Mouse (Mus musculus) myocyte (in vitro differentiated cells): ENCODE data around the gene Gk2. TPM values are rescaled to one million over a fixed set of nuclear protein-coding genes. Genes with fewer than 3 reads are reported as not detected.

ENCODE experiments used
- H3K27me3 ChIP-seq: one replicate; pipeline ENCODE4 v1.6.1; 2011; ENCODE audit not compliant: control insufficient read depth, insufficient read depth, insufficient read length
- H3K36me3 ChIP-seq: one replicate; pipeline ENCODE4 v1.6.1; 2011; ENCODE audit not compliant: control insufficient read depth, insufficient read depth
- H3K4me2 ChIP-seq: one replicate; pipeline ENCODE4 v1.6.1; 2011; ENCODE audit warnings: low read depth, control low read depth
- H3K4me3 ChIP-seq: one replicate; pipeline ENCODE4 v1.5.1; 2011; ENCODE audit warnings: mild to moderate bottlenecking, control low read depth, moderate library complexity
- H3K79me2 ChIP-seq: one replicate; pipeline ENCODE4 v1.6.1; 2011; ENCODE audit not compliant: control insufficient read depth, insufficient read depth
- H3ac ChIP-seq: one replicate; pipeline ENCODE4 v1.6.1; 2011; ENCODE audit not compliant: control insufficient read depth, insufficient read length
- CEBPB ChIP-seq: IDR thresholded peaks from 2 replicates; pipeline ENCODE4 v1.6.1; 2011; ENCODE audit warnings: mild to moderate bottlenecking, moderate library complexity; ENCODE audit not compliant: poor library complexity, insufficient read depth, severe bottlenecking
- E2F4 ChIP-seq: IDR thresholded peaks from one replicate; pipeline ENCODE4 v1.6.1; 2011; ENCODE audit warnings: mild to moderate bottlenecking, control low read depth, moderate library complexity; ENCODE audit not compliant: insufficient read depth
- MAX ChIP-seq: IDR thresholded peaks from one replicate; pipeline ENCODE4 v1.6.1; 2011; ENCODE audit warnings: low read depth, mild to moderate bottlenecking, control low read depth
- MYOD1 ChIP-seq, 3 experiments: IDR thresholded peaks; one replicate each; pipeline ENCODE4 v1.6.1; 2011; ENCODE audit warnings: control low read depth in 2 of 3, low read depth in 2 of 3, mild to moderate bottlenecking in 2 of 3, moderate library complexity in 1 of 3; ENCODE audit not compliant: insufficient read length in 2 of 3, control insufficient read depth in 1 of 3
- MYOG ChIP-seq, 3 experiments: IDR thresholded peaks; one replicate each; pipeline ENCODE4 v1.6.1; 2011; ENCODE audit warnings: control low read depth in 2 of 3, low read depth in 2 of 3, mild to moderate bottlenecking in 2 of 3; ENCODE audit not compliant: insufficient read length in 2 of 3, control insufficient read depth in 1 of 3, insufficient read depth in 1 of 3
- POLR2A ChIP-seq: IDR thresholded peaks from one replicate; pipeline ENCODE4 v1.6.1; 2011; ENCODE audit warnings: low read depth, mild to moderate bottlenecking, control low read depth, moderate library complexity; ENCODE audit not compliant: insufficient read length
- POLR2AphosphoS2 ChIP-seq: IDR thresholded peaks from one replicate; pipeline ENCODE4 v1.6.1; 2011; ENCODE audit warnings: low read depth, control low read depth; ENCODE audit not compliant: insufficient read length
- REST ChIP-seq: IDR thresholded peaks from one replicate; pipeline ENCODE4 v1.6.1; 2011; ENCODE audit warnings: mild to moderate bottlenecking, control low read depth, moderate library complexity; ENCODE audit not compliant: insufficient read depth, insufficient read length
- SRF ChIP-seq: IDR thresholded peaks from one replicate; pipeline ENCODE4 v1.6.1; 2011; ENCODE audit warnings: low read depth; ENCODE audit not compliant: control insufficient read depth, insufficient read length
- TCF12 ChIP-seq: IDR thresholded peaks from one replicate; pipeline ENCODE4 v1.6.1; 2011; ENCODE audit warnings: mild to moderate bottlenecking, control low read depth; ENCODE audit not compliant: poor library complexity, insufficient read depth, severe bottlenecking
- TCF3 ChIP-seq: IDR thresholded peaks from one replicate; pipeline ENCODE4 v1.6.1; 2011; ENCODE audit warnings: low read depth, control low read depth; ENCODE audit not compliant: insufficient read length
- USF1 ChIP-seq: IDR thresholded peaks from one replicate; pipeline ENCODE4 v1.6.1; 2011; ENCODE audit warnings: low read depth, mild to moderate bottlenecking, control low read depth, moderate library complexity
- polyA plus RNA-seq: library from polyadenylated mRNA; unstranded; fragments of >200 nt; fragmentation: generic; extraction: Trizol; gene quantifications from one replicate; pipeline ENCODE4 v1.2.1, GENCODE M21; 2012; ENCODE audit warnings: missing spikeins

The Gk2 gene
- not detected for polyA plus RNA-seq

DNA sequence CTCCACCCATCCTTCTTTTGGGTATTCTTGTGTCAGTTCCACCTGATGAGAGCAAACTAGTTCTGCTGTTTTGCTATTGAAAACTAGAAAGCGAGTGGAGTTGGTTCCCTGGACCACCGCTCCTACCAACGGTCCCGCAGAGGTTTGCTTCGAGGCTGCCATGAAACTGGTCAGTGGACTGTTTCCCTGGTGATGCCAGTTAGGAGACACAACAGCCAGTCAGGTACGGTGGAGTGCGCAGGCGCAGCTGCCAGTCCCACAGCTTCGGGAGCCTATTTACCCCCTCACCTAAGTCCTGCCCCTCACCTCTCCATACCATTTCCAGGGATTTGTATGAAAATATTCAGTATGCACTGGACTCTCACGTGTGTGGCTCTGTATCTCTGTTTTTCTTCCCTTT is at the start of gene Gk2:
Gk2 (minus strand) TSS at position 206 of the 400 bp plus-strand sequence.
- Histone ChIP-seq H3ac (no peak within 1 kb of the TSS), H3K27me3 (no peaks in the 10 kb centered on the region), H3K79me2 (no peaks in the 10 kb centered on the region), H3K4me3 (no peak within 1 kb of the TSS), H3K4me2 (no peak within 1 kb of the TSS), H3K36me3 (no peaks in the 10 kb centered on the region)
- no peak for TF ChIP-seq SRF
- no peak for TF ChIP-seq MYOD1 (IDR thresholded peaks at IDR 0.05; ENCODE audit: control insufficient read depth in 1 of 3, insufficient read length in 2 of 3, low read depth in 2 of 3)
- TF ChIP-seq TCF3, result no peak
- TF ChIP-seq CEBPB, result no peak

DNA sequence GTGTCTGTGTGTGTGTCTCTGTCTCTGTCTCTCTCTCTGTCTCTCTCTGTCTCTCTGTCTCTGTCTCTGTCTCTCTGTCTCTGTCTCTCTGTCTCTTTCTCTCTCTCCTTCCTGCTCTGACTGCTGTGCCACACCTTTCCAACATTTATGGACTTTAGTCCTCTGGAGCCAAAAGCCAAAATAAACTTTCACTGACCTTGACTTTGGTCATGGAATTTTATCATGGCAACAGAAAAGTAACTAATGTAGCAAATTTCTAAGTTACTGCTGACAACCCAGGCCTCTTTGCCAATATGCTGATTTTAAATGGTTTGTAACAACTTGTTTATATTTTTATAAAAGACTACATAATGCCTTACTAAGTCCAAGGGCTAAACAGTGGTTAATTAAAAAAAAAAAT is 41.2 kb upstream of the Gk2 start:
- Histone ChIP-seq H3K27me3 (no peaks in the 10 kb centered on the region), H3K79me2 (no peaks in the 10 kb centered on the region), H3ac (no peak overlapping the region), H3K4me2 (no peak overlapping the region), H3K4me3 (no peak overlapping the region), H3K36me3 (no peaks in the 10 kb centered on the region)
- TF ChIP-seq POLR2A (no peak), E2F4 (no peak), USF1 (no peak), POLR2AphosphoS2 (no peak), MYOD1 (IDR thresholded peaks at IDR 0.05; ENCODE audit: control insufficient read depth in 1 of 3, insufficient read length in 2 of 3, low read depth in 2 of 3) (no peak), TCF12 (no peak), SRF (no peak), MAX (no peak), CEBPB (no peak), REST (no peak), TCF3 (no peak), MYOG (IDR thresholded peaks at IDR 0.05; ENCODE audit: control insufficient read depth in 1 of 3, insufficient read depth in 1 of 3, insufficient read length in 2 of 3, low read depth in 2 of 3) (no peak)

DNA sequence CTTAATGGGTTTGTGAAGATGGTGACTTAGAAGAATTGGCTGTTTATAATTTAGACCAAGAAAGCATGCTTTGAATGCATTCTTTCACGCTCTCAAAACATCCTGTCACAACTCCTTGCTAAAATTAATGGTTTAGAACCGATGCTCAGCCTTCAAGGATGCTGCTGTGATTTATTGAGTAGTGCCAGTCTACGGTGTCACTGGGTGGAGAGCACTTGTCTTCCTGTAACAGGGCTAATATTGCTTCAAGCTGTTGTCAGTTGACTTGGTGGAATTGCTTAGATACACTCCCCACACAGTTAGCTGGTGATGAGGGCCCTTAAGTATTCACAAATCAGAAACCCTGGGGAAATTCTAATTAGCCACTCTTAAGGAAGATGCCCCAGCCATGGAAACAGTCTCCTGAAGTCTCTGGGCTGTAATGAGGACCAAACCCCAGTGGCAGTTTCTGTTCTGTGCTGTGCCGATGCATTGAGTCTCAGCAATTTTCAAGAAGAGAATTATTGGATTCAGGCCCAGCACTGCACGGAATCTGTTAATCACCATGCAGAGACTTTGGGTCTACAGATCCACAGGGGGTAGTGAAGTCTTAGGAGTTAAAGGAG is 38.8 kb upstream of the Gk2 start:
- Histone ChIP-seq H3K4me3 (no peak overlapping the region), H3ac (no peak overlapping the region), H3K36me3 (no peaks in the 10 kb centered on the region), H3K79me2 (no peaks in the 10 kb centered on the region), H3K4me2 (no peak overlapping the region), H3K27me3 (no peaks in the 10 kb centered on the region)
- TF ChIP-seq POLR2AphosphoS2, result no peak
- no peak for TF ChIP-seq SRF
- TF ChIP-seq MAX, result no peak
- no peak for TF ChIP-seq MYOD1 (IDR thresholded peaks at IDR 0.05; ENCODE audit: control insufficient read depth in 1 of 3, insufficient read length in 2 of 3, low read depth in 2 of 3)
- TF ChIP-seq MYOG (IDR thresholded peaks at IDR 0.05; ENCODE audit: control insufficient read depth in 1 of 3, insufficient read depth in 1 of 3, insufficient read length in 2 of 3, low read depth in 2 of 3), result no peak

DNA sequence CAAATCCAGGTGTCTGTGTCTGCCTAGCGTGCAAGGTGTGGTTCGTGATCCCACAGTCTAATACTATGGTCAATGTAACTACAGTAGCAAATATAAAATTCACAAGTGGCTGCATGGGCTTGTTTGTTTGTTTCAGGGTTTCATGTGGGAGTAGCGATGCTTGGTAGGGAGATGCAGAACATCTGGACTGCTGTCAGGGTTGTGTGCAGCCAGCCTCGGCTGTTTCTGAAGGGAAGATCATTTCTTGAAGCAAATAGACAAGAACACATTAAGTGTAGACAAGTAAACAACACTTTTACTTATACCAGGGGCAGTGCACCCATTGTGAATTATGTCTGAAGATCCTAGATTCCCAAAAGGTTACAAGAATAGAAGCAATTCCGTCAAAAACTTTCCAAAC is 36.6 kb upstream of the Gk2 start:
- Histone ChIP-seq H3K79me2 (no peaks in the 10 kb centered on the region), H3K4me2 (no peak overlapping the region), H3ac (no peak overlapping the region), H3K27me3 (no peaks in the 10 kb centered on the region), H3K4me3 (no peak overlapping the region), H3K36me3 (no peaks in the 10 kb centered on the region)
- no peak for TF ChIP-seq POLR2A
- TF ChIP-seq CEBPB, result no peak
- TF ChIP-seq MYOG (IDR thresholded peaks at IDR 0.05; ENCODE audit: control insufficient read depth in 1 of 3, insufficient read depth in 1 of 3, insufficient read length in 2 of 3, low read depth in 2 of 3), result no peak
- TF ChIP-seq TCF12, result no peak
- no peak for TF ChIP-seq SRF
- TF ChIP-seq USF1, result no peak
- TF ChIP-seq E2F4, result no peak
- no peak for TF ChIP-seq MYOD1 (IDR thresholded peaks at IDR 0.05; ENCODE audit: control insufficient read depth in 1 of 3, insufficient read length in 2 of 3, low read depth in 2 of 3)
- no peak for TF ChIP-seq POLR2AphosphoS2
- no peak for TF ChIP-seq MAX
- no peak for TF ChIP-seq TCF3
- TF ChIP-seq REST, result no peak

DNA sequence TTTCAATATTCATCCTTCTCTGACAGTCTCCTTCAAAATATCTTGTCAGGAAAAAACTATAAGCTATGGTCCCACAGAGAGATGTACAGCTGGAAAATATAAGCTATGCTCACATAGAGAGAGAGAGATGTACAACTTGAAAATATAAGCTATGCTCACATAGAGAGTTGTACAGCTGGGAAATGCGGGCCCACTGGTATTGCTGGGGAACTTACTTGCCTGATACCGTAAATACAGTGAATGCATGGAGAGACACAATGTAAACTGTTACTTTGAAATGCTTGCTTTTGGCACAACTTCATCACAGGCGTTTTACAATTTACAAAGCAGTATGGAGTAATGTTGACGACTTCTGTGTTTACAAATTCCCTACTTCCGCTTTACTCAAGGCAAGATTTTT is 29.3 kb upstream of the Gk2 start:
- no peaks in the 10 kb centered on the region for H3K79me2 ChIP-seq
- TF ChIP-seq TCF12 (no peak), TCF3 (no peak), POLR2A (no peak), POLR2AphosphoS2 (no peak), REST (no peak), MAX (no peak), E2F4 (no peak), SRF (no peak), MYOG (IDR thresholded peaks at IDR 0.05; ENCODE audit: control insufficient read depth in 1 of 3, insufficient read depth in 1 of 3, insufficient read length in 2 of 3, low read depth in 2 of 3) (no peak), USF1 (no peak), CEBPB (no peak), MYOD1 (IDR thresholded peaks at IDR 0.05; ENCODE audit: control insufficient read depth in 1 of 3, insufficient read length in 2 of 3, low read depth in 2 of 3) (no peak)
- no peak overlapping the region for H3K4me2 ChIP-seq
- H3ac ChIP-seq, result no peak overlapping the region
- H3K36me3 ChIP-seq, result no peaks in the 10 kb centered on the region
- no peak overlapping the region for H3K4me3 ChIP-seq
- no peaks in the 10 kb centered on the region for H3K27me3 ChIP-seq
